Mouse (Mus musculus): ENCODE measurements around the gene Bik.
A peak's percentile ranks its signal among the peaks of the same experiment; 100 is the strongest.

DNA sequence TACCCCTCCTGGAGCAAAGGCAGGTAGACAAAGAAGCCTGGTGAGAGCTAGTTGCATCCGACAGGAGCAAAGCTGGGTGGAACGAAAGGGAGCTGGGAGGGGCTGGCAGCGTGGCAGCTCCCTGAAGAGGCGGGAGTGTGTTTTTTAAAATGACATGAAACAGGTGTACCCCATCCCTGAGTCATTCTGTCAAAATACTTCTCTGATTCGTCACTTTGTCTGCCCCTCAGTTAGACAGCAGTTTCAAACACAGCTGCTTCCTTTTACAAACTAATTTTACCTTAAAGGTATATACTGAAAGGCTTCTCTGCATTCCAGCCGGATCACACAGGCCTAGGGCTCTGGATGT, 32.1 kb upstream of the Bik start:
- TF ChIP-seq MYOD1 (IDR thresholded peaks at IDR 0.05; ENCODE audit: control insufficient read depth, insufficient read length, low read depth) = peak; percentile 95
- no peak for TF ChIP-seq CTCF (IDR thresholded peaks at IDR 0.05; ENCODE audit: control insufficient read depth, insufficient read depth, insufficient read length)

Data from C2C12 (cell line).